ENCODE assay signal across 16 mouse cellular contexts in the genomic region with DNA sequence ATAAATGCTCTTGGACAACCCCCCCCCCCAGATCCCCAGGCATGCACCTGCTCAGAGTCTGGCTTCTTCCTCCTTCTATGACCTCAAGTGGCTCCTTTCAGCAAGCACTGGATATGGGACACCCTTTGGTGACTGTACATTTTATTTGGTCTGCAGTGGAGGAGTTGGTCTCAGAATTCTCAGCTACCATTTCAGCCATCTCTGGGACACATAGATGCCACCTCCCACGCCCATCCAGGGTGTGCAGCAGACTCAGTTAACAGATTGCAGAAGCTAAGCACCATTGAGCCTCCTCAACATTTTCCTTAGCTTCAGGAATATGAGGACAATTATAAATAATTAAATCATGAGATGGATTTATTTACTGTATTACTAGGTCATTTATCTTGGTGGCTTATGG.
"Had no signal": no experiment of that assay in that cellular context is flagged by ENCODE, and none has a peak within 500 bp of the region (broad histone marks: within the 10 kb centered on the region; RNA-seq: fewer than 3 reads in every experiment).

No protein-coding gene starts in this region.

- DNase-seq: gastrocnemius, adult 2 months; gastrocnemius, postnatal 10 days; gastrocnemius, postnatal 25 days; heart, adult 18-20 months; heart, postnatal 10 days; heart, postnatal 4 days; kidney, adult 18-20 months; kidney, adult 8-10 months; kidney, postnatal 10 days; kidney, postnatal 25 days; kidney, postnatal 4 days; liver had no signal

- ATAC-seq: hindbrain, embryonic 16.5 days; inflammation-experienced regulatory T-cells, adult 6 months; intestine, embryonic 15.5 days; intestine, postnatal 0 days had no signal
